Mouse (Mus musculus) CH12F3 (cell line): Measurements from ENCODE around the gene Rab20.

Experiments used
- in situ Hi-C: fragments of 300-500 bp; cut with MboI; formaldehyde crosslinking; loops from 2 replicates; pipeline ENCODE4 v1.14.3; 2020; ENCODE audit warnings: low sequenced_read_pairs

The Rab20 gene

GRCm38 (mm10) chr8:11457981-11458836, 20.3 kb downstream of the Rab20 start:
- in situ Hi-C loops, result no loop called here

GRCm38 (mm10) chr8:11457278-11457677, 21.2 kb downstream of the Rab20 start:
- in situ Hi-C loops, result no loop called here

GRCm38 (mm10) chr8:11454228-11454627, 24.3 kb downstream of the Rab20 start:
- in situ Hi-C loops, result no loop called here

GRCm38 (mm10) chr8:11452974-11453373, 25.5 kb downstream of the Rab20 start:
- in situ Hi-C loops, result no loop called here

GRCm38 (mm10) chr8:11452559-11452958, 26.0 kb downstream of the Rab20 start:
- in situ Hi-C loops, result no loop called here

GRCm38 (mm10) chr8:11452152-11452551, 26.4 kb downstream of the Rab20 start:
- in situ Hi-C loops, result no loop called here

- in situ Hi-C loops, result no loop called here
Observed at GRCm38 (mm10) chr8:11450184-11451113, 28.1 kb downstream of the Rab20 start.

GRCm38 (mm10) chr8:11447910-11448570, 30.5 kb downstream of the Rab20 start:
- in situ Hi-C loops, result no loop called here

GRCm38 (mm10) chr8:11445790-11446189, 32.7 kb downstream of the Rab20 start:
- in situ Hi-C loops, result no loop called here

- in situ Hi-C loops, result no loop called here
Observed at GRCm38 (mm10) chr8:11444216-11444615, 34.3 kb downstream of the Rab20 start.

GRCm38 (mm10) chr8:11443611-11444010, 34.9 kb downstream of the Rab20 start:
- in situ Hi-C loops, result no loop called here

- in situ Hi-C loops, result no loop called here
Observed at GRCm38 (mm10) chr8:11441291-11441690, 37.2 kb downstream of the Rab20 start.

- in situ Hi-C loops, result loop anchor here (10.0 kb wide), 1 partner anchor 47 kb away; no protein-coding TSS in a partner anchor
Observed at GRCm38 (mm10) chr8:11437862-11438261, 40.6 kb downstream of the Rab20 start.

- in situ Hi-C loops, result loop anchor here (10.0 kb wide), 1 partner anchor 54 kb away; no protein-coding TSS in a partner anchor
Observed at GRCm38 (mm10) chr8:11430688-11431087, 47.8 kb downstream of the Rab20 start.

- in situ Hi-C loops, result no loop called here
Observed at GRCm38 (mm10) chr8:11423091-11423490, 55.4 kb downstream of the Rab20 start.

GRCm38 (mm10) chr8:11421968-11422367, 56.5 kb downstream of the Rab20 start:
- in situ Hi-C loops, result no loop called here

- in situ Hi-C loops, result no loop called here
Observed at GRCm38 (mm10) chr8:11421105-11421504, 57.4 kb downstream of the Rab20 start.

- in situ Hi-C loops, result no loop called here
Observed at GRCm38 (mm10) chr8:11419645-11420044, 58.9 kb downstream of the Rab20 start.

GRCm38 (mm10) chr8:11419232-11419631, 59.3 kb downstream of the Rab20 start:
- in situ Hi-C loops, result no loop called here

- in situ Hi-C loops, result no loop called here
Observed at GRCm38 (mm10) chr8:11417762-11418161, 60.7 kb downstream of the Rab20 start.

- in situ Hi-C loops, result no loop called here
Observed at GRCm38 (mm10) chr8:11415089-11415488, 63.4 kb downstream of the Rab20 start.
